Mouse (Mus musculus): ENCODE data around the gene Timm13.

The Timm13 gene

GRCm38 (mm10) chr10:80904004-80904693, 3.4 kb upstream of the Timm13 start:
- no peak for DNase-seq (ENCODE audit: low spot score)

- DNase-seq (ENCODE audit: low spot score), result no peak
Measured at GRCm38 (mm10) chr10:80903282-80903681, 2.5 kb upstream of the Timm13 start.

- DNase-seq (ENCODE audit: low spot score), result no peak
Measured at GRCm38 (mm10) chr10:80902273-80902940, 1.6 kb upstream of the Timm13 start.

- DNase-seq (ENCODE audit: low spot score), result no peak
Measured at GRCm38 (mm10) chr10:80901409-80902272, 872 bp upstream of the Timm13 start.

- no peak for DNase-seq (ENCODE audit: low spot score)
Measured at GRCm38 (mm10) chr10:80899591-80900317, 1.0 kb downstream of the Timm13 start.

GRCm38 (mm10) chr10:80899074-80899473, 1.7 kb downstream of the Timm13 start:
- no peak for DNase-seq (ENCODE audit: low spot score)

GRCm38 (mm10) chr10:80897861-80898510, 2.8 kb downstream of the Timm13 start:
- no peak for DNase-seq (ENCODE audit: low spot score)

GRCm38 (mm10) chr10:80896581-80897485, 3.9 kb downstream of the Timm13 start:
- no peak for DNase-seq (ENCODE audit: low spot score)

GRCm38 (mm10) chr10:80895697-80896096, 5.1 kb downstream of the Timm13 start:
- no peak for DNase-seq (ENCODE audit: low spot score)

- DNase-seq (ENCODE audit: low spot score), result no peak
Measured at GRCm38 (mm10) chr10:80895100-80895499, 5.7 kb downstream of the Timm13 start.

GRCm38 (mm10) chr10:80887181-80887580, 13.6 kb downstream of the Timm13 start:
- no peak for DNase-seq (ENCODE audit: low spot score)

- peak; percentile 61 for DNase-seq (ENCODE audit: low spot score)
Measured at GRCm38 (mm10) chr10:80881301-80881700, 19.5 kb downstream of the Timm13 start.

GRCm38 (mm10) chr10:80880901-80881300, 19.9 kb downstream of the Timm13 start:
- DNase-seq (ENCODE audit: low spot score), result no peak

GRCm38 (mm10) chr10:80880131-80880641, 20.6 kb downstream of the Timm13 start:
- DNase-seq (ENCODE audit: low spot score), result peak; percentile 84

- DNase-seq (ENCODE audit: low spot score), result no peak
Measured at GRCm38 (mm10) chr10:80876594-80876993, 24.2 kb downstream of the Timm13 start.

GRCm38 (mm10) chr10:80876028-80876427, 24.7 kb downstream of the Timm13 start:
- peak; percentile 80 for DNase-seq (ENCODE audit: low spot score)

- DNase-seq (ENCODE audit: low spot score), result no peak
Measured at GRCm38 (mm10) chr10:80874035-80874434, 26.7 kb downstream of the Timm13 start.

- no peak for DNase-seq (ENCODE audit: low spot score)
Measured at GRCm38 (mm10) chr10:80871581-80871980, 29.2 kb downstream of the Timm13 start, which contains the start of gene Tmprss9. Tmprss9 (plus strand) TSS chr10:80871848.

GRCm38 (mm10) chr10:80870993-80871392, 29.8 kb downstream of the Timm13 start:
- DNase-seq (ENCODE audit: low spot score), result no peak

GRCm38 (mm10) chr10:80864446-80864845, 36.3 kb downstream of the Timm13 start:
- DNase-seq (ENCODE audit: low spot score), result no peak

Data from embryo, embryonic 10.5 days (tissue).